Mouse (Mus musculus) neural tube, embryonic 10.5 days (tissue): Measurements from ENCODE around the gene Csnk1g2.
A peak's percentile ranks its signal among the peaks of the same experiment; 100 is the strongest.
"Not testable (repeated sequence)": the region's sequence is repeated elsewhere in the genome, so short reads cannot be mapped to it uniquely, and the experiment has no call there.

ENCODE experiments used
- DNase-seq: peaks from one replicate; pipeline ENCODE4 v3.0.0-alpha.2; 2017; ENCODE audit warnings: low spot score; ENCODE audit errors: extremely low spot score

The Csnk1g2 gene

DNA sequence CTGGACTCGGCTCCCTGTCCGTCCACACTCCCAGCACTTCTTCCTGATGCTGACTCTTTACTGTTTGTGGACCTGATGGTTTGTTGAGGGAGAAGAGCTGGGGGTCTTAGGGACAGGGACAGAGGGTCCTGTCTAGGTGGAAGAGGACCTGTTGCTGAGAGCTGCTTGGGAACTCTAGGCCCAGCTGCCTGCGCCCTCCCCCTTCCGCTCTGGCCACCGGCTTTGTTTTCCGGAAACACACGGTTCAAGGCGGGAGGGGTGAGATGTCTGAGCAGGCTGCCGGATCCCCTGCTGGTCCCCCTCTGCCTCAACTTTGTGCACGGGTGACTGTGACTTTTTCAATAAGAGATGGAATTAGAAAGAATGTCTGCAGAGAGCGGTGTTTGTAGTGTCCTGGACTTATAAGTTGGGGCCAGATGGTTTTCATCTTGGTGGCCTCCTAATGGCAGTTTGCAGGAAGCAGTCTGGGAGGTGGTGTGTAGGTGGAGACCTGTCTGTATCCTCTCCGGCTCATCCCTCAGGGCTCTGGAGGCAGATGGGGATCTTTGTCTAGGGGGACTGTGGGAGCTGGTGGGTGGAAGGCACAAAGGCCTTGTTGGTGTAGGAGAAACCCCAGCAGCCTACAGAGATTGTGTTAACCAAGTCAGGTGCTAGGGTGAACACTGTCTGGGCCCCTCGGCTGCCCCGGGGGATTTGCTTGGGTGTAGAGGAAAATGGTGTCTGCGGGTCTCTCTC lies 986 bp downstream of the Csnk1g2 start:
- DNase-seq = peak; percentile 65

- no peak for DNase-seq
These were observed 3.1 kb downstream of the Csnk1g2 start for GRCm38 (mm10) chr10:80625764-80626163.

DNA sequence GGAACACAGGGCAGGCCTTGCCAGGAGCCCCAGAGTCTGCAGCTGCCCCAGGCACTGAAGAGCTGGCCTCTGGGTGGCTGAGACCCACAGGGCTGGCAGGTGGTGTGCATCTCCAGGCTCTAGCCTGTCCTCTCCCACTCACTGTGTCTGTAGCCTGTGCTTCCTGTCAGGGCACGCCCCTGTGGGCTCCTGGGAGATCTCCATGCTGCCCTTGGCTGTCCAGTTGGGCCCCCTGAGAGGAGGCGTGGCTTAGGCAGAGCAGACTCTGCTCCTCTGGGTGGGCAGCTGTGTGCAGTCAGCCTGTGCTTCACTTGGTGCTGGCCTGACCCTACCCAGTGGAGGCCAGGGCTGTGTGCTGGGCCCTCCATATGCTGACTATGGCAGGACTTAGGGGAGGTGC lies 5.0 kb downstream of the Csnk1g2 start:
- no peak for DNase-seq

DNA sequence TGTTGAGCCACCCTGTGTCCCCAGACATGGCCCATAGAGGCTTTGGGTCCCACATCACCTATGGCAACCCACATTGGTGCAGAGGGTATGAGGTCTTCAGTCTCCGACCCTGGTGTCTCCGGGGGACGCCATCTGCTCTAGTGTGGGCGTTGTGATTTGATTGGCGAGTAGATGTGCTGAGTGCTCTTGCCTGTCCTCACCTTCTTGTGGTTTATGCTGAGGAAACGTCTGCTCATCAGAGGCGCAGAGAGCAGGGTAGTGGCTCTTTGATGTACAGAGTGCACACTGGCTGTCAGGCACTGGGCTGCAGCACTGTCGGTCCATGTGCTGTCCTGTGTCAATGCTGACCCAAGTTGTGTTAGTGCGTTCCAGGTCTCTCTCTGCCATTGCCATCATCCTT lies 6.3 kb downstream of the Csnk1g2 start:
- no peak for DNase-seq

GRCm38 (mm10) chr10:80635345-80635744 lies 12.7 kb downstream of the Csnk1g2 start:
- no peak for DNase-seq

DNA sequence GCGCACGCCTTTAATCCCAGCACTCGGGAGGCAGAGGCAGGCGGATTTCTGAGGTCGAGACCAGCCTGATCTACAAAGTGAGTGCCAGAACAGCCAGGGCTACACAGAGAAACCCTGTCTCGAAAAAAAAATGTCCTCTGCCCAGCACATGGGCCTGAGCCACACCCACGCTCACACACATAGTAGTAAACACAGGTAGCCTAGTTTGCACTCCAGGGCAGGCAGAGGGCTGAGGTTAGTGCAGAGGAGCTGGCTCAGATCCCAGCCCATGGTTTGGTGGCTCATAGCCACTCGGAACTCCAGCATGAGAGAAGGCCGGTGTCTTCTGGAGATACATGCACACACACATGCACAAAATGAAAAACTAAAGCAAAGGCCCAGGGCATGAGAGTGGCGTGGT lies 24.3 kb downstream of the Csnk1g2 start:
- DNase-seq = no peak

DNA sequence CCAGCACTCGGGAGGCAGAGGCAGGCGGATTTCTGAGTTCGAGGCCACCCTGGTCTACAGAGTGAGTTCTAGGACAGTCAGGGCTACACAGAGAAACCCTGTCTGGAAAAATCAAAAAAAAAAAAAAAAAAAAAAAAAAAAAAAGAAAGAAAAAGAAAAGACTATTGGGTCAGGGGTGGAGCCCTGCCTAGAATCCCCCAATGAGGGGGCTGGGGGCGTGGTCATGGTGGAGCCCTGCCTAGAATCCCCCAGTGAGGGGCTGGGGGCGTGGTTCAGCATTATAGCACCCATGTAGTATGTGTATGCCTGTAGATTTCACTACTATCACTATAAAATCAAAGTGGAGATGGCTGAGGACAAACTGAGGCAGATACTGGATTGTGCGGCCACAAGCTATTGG lies 27.3 kb downstream of the Csnk1g2 start:
- not testable (repeated sequence) for DNase-seq

- DNase-seq = no peak
These were observed 27.8 kb downstream of the Csnk1g2 start for GRCm38 (mm10) chr10:80650392-80650791.

DNA sequence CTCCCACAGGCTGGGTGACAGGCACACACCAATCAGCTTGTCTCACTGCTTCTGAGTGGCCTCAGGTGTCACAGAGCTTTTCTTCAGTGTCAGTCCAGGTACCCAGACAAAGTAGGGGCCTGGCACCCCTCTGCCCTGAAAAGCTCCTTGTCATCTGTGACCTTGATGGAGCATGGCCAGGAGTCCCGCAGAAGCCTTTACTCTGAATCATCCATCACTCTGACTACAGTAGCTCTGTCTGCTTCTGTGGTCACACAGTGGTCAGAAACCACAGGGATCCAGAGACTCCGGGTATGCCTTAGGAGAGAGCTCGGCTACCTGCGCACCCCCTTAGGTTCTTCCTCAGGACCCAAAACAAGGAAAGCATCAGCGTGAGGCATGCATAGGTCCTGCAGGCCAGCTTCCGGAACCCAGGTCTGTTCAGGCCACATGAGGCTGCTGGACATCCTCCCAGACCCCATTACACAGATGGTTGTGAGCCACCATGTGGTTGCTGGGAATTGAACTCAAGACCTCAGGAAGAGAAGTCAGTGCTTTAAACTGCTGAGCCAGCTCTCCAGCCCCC lies 30.6 kb downstream of the Csnk1g2 start:
- no peak for DNase-seq

GRCm38 (mm10) chr10:80654866-80655265 lies 32.2 kb downstream of the Csnk1g2 start:
- DNase-seq = no peak

DNA sequence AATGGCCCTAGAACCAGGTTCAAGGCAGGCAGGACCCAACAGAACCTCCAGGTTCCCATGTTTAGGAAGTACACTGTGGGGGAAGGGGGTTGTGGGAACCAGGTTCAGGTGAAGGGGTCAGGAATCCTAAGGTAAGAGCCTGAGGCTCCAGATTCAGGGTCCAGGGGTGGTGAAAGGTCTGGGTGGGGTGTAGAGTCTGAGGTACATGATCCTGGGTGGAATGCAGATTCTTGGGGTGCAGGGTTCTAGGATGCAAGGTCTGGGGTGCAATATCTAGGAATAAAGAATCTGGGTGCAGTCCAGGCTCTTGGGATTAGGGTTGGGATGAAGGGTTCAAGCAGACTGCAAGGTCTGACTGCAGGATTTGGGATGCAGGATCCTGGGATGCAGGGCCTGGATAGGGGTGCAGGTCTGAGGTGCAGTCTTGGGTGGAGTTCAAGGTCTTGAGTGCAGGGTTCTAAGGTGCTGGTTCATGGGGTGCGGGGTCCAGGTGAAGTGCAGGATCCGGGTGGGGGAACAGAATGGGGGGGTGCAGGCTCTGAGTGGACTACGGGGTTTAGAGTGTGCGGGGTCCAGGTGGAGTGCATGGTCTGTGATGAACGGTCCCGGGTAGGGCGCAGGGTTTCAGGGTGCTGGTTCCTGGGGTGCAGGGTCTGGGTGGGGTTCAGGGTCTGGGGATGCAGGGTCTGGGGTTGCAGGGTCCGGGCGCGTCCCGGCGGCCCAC lies 32.9 kb downstream of the Csnk1g2 start:
- no peak for DNase-seq

- DNase-seq = peak; percentile 99
These were observed 33.7 kb downstream of the Csnk1g2 start for GRCm38 (mm10) chr10:80656130-80656862.

DNA sequence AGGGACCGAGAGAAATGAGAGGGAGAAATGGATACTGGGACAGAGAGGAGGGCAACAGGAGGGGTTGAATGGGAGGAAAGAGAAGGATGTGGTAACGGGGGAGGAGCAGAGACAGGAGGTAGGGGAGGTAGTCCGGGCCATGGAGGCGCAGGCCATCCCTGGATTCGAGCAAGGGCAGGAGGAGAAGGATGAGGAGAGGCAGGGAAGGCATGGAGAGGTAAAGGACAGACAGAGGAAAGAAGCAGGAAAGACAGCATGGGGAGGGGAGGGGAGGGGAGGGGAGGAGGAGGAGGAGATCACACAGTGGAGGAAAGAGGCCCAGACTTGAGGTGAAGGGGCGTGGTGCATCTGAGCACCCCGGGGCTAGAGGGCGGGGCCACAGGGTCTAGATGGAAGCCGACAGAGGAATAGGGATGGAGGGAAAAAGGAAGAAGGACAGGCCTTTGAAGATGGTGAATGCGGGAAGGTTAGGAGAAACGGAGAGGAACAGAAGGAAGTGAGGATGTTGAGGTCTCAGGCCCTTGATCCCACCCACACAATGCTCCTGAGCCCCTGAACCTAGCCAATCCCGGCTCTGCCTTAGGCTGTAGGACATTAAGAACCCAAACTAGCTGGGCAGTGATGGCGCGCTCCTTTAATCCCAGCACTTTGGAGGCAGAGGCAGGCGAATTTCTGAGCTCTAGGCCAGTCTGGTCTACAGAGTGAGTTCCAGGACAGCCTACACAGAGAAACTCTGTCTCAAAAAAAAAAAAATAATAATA lies 34.4 kb downstream of the Csnk1g2 start, which contains the start of gene Btbd2:
Gene Btbd2, minus strand, starts transcription at position 209 of the 761 bp plus-strand sequence.
- no peak for DNase-seq

- DNase-seq = no peak
These were observed 35.7 kb downstream of the Csnk1g2 start for GRCm38 (mm10) chr10:80658194-80658840.

GRCm38 (mm10) chr10:80658841-80659202 lies 36.2 kb downstream of the Csnk1g2 start:
- DNase-seq = no peak

GRCm38 (mm10) chr10:80659213-80659612 lies 36.6 kb downstream of the Csnk1g2 start:
- DNase-seq = peak; percentile 80

GRCm38 (mm10) chr10:80661149-80661548 lies 38.5 kb downstream of the Csnk1g2 start:
- DNase-seq = peak; percentile 43

- DNase-seq = no peak
These were observed 41.0 kb downstream of the Csnk1g2 start for GRCm38 (mm10) chr10:80663485-80664196.

- DNase-seq = no peak
These were observed 41.8 kb downstream of the Csnk1g2 start for GRCm38 (mm10) chr10:80664197-80665015.
